Mouse (Mus musculus): ENCODE results near the gene Tbc1d4.

The Tbc1d4 gene

GRCm38 (mm10) chr14:101428805-101429516 is 180.0 kb downstream of the Tbc1d4 start:
- no peak for DNase-seq (ENCODE audit: low spot score in 2 of 2)

DNA sequence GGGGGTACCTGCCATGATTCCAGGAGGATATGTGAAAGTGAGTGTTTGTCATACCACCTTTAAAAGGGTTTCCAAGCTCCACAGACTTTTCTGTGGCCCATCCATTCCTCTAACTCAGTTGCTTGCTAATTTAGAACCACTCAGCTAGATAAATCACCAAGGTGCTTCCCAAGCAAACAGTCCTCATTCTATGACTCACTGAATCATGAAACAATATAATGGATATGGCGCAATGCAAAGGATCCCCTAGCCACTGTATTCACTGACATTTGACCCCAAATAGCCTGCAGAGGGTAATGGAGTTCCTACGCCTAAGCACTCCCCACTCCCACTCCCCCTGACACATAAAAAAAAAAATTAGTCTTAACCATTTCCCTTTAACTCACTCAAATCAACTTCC is 191.3 kb downstream of the Tbc1d4 start:
- DNase-seq (ENCODE audit: low spot score in 2 of 2) = no peak

Measured in spleen, postnatal 36 days (tissue).